Mouse (Mus musculus): ENCODE results near the gene Rab34.

The Rab34 gene

GRCm38 (mm10) chr11:78209886-78210285 is 21.7 kb downstream of the Rab34 start:
- in situ Hi-C loops (cut with MboI; ENCODE audit: unreplicated experiment in 2 of 2): no loop called here

GRCm38 (mm10) chr11:78210615-78211014 is 22.4 kb downstream of the Rab34 start:
- in situ Hi-C loops (cut with MboI; ENCODE audit: unreplicated experiment in 2 of 2): no loop called here

GRCm38 (mm10) chr11:78211513-78211912 is 23.3 kb downstream of the Rab34 start:
- in situ Hi-C loops (cut with MboI; ENCODE audit: unreplicated experiment in 2 of 2): no loop called here

- in situ Hi-C loops (cut with MboI; ENCODE audit: unreplicated experiment in 2 of 2): no loop called here
Measured at GRCm38 (mm10) chr11:78213086-78213817, 25.0 kb downstream of the Rab34 start.

- in situ Hi-C loops (cut with MboI; ENCODE audit: unreplicated experiment in 2 of 2): no loop called here
Measured at GRCm38 (mm10) chr11:78215709-78216317, 27.6 kb downstream of the Rab34 start.

- in situ Hi-C loops (cut with MboI; ENCODE audit: unreplicated experiment in 2 of 2): no loop called here
Measured at GRCm38 (mm10) chr11:78223586-78223985, 35.4 kb downstream of the Rab34 start.

GRCm38 (mm10) chr11:78231518-78231917 is 43.3 kb downstream of the Rab34 start:
- in situ Hi-C loops (cut with MboI; ENCODE audit: unreplicated experiment in 2 of 2): no loop called here

GRCm38 (mm10) chr11:78240193-78240857 is 52.1 kb downstream of the Rab34 start:
- in situ Hi-C loops (cut with MboI; ENCODE audit: unreplicated experiment in 2 of 2): no loop called here
